ENCODE assay signal across 9 mouse cellular contexts in genomic region chr3:135713016-135713950, GRCm38 (mm10). TPM values are rescaled to one million over a fixed set of nuclear protein-coding genes. Genes with fewer than 3 reads are reported as not detected.
DNase-seq lines count a peak whose midpoint lies in the region; ATAC-seq and TF ChIP-seq lines count a peak whose summit lies in the region.
"Had no signal": no experiment of that assay in that cellular context is flagged by ENCODE, and none has a peak within 500 bp of the region (broad histone marks: within the 10 kb centered on the region; RNA-seq: fewer than 3 reads in every experiment).

No protein-coding gene starts in this region.

- H3K36me3 ChIP-seq in heart, embryonic 11.5 days (ENCODE audit: control insufficient read depth, insufficient read depth, low read length), result no peaks in the 10 kb centered on the region
- H3K36me3 ChIP-seq in midbrain, postnatal 0 days (ENCODE audit: insufficient read depth, low read length), result no peaks in the 10 kb centered on the region
- H3K36me3 ChIP-seq in midbrain, embryonic 15.5 days (replicated peaks), result no peaks in the 10 kb centered on the region

- no peak overlapping the region for H3K27ac ChIP-seq in heart, embryonic 11.5 days (ENCODE audit: low read depth, low read length)
- H3K27ac ChIP-seq in midbrain, postnatal 0 days (ENCODE audit: low read depth, low read length), result no peak overlapping the region
- no peak overlapping the region for H3K27ac ChIP-seq in midbrain, embryonic 15.5 days

- no peak for ATAC-seq in heart, embryonic 11.5 days (replicated peaks; ENCODE audit: insufficient number of reproducible peaks, low FRiP score, low TSS enrichment)
- no peak for ATAC-seq in midbrain, postnatal 0 days (ENCODE audit: low FRiP score)
- ATAC-seq in midbrain, embryonic 15.5 days (replicated peaks), result no peak

- no peak overlapping the region for H3K4me2 ChIP-seq in heart, embryonic 11.5 days
- H3K4me2 ChIP-seq in midbrain, postnatal 0 days (ENCODE audit: low read depth, low read length, poor library complexity, severe bottlenecking), result no peak overlapping the region
- no peak overlapping the region for H3K4me2 ChIP-seq in midbrain, embryonic 15.5 days

- WGBS in heart, embryonic 11.5 days (ENCODE audit: insufficient replicate concordance), result 34% methylated on average over 4 of the region's 4 CpGs
- 34% methylated on average over 3 of the region's 4 CpGs for WGBS in midbrain, postnatal 0 days
- 27% methylated on average over 4 of the region's 4 CpGs for WGBS in midbrain, embryonic 15.5 days

- no peak overlapping the region for H3K4me3 ChIP-seq in heart, embryonic 11.5 days (ENCODE audit: low read depth, low read length)
- no peak overlapping the region for H3K4me3 ChIP-seq in midbrain, postnatal 0 days (ENCODE audit: low read depth, low read length)
- H3K4me3 ChIP-seq in midbrain, embryonic 15.5 days, result no peak overlapping the region
- H3K4me3 ChIP-seq: myocyte had no signal

- intact Hi-C loops in heart, postnatal 10 days (cut with DNase I), result loop anchor here (2.0 to 5.0 kb wide), 4 partner anchors 82 to 311 kb away; no protein-coding TSS in a partner anchor

- no peak overlapping the region for H3K9ac ChIP-seq in heart, embryonic 11.5 days (ENCODE audit: low read depth, low read length)
- no peak overlapping the region for H3K9ac ChIP-seq in midbrain, postnatal 0 days (replicated peaks; ENCODE audit: low read length, poor library complexity, severe bottlenecking)
- no peak overlapping the region for H3K9ac ChIP-seq in midbrain, embryonic 15.5 days

- TF ChIP-seq CTCF in midbrain, postnatal 0 days (IDR thresholded peaks at IDR 0.05), result peak; percentile 72

- H3K4me1 ChIP-seq in heart, embryonic 11.5 days (ENCODE audit: control insufficient read depth, insufficient read depth, low read length), result peaks cover 1% of the 10 kb centered on the region; the same call in 1 of the 2 replicates
- H3K4me1 ChIP-seq in midbrain, postnatal 0 days (ENCODE audit: insufficient read depth, low read length), result no peaks in the 10 kb centered on the region
- no peaks in the 10 kb centered on the region for H3K4me1 ChIP-seq in midbrain, embryonic 15.5 days

- no peaks in the 10 kb centered on the region for H3K27me3 ChIP-seq in heart, embryonic 11.5 days (ENCODE audit: control insufficient read depth, insufficient read depth, low read length)
- H3K27me3 ChIP-seq in midbrain, postnatal 0 days (ENCODE audit: insufficient read depth, low read length), result no peaks in the 10 kb centered on the region
- no peaks in the 10 kb centered on the region for H3K27me3 ChIP-seq in midbrain, embryonic 15.5 days (replicated peaks)

- H3K9me3 ChIP-seq in heart, embryonic 11.5 days (replicated peaks; ENCODE audit: control insufficient read depth, low read length), result no peaks in the 10 kb centered on the region
- H3K9me3 ChIP-seq in midbrain, postnatal 0 days (ENCODE audit: low read length), result no peaks in the 10 kb centered on the region
- no peaks in the 10 kb centered on the region for H3K9me3 ChIP-seq in midbrain, embryonic 15.5 days

- DNase-seq in heart, postnatal 10 days, result peak; percentile 44 to 64
- peak; percentile 75 for DNase-seq in midbrain, postnatal 0 days (ENCODE audit: low spot score)
- DNase-seq in ZHBTc4 (ENCODE audit: low read depth, low spot score), result peak; percentile 42
- peak; percentile 60 for DNase-seq in naive thymus-derived CD4-positive, alpha-beta T cell, adult 2 months (ENCODE audit: low read depth)
- DNase-seq in gastrocnemius, postnatal 10 days, result no peak
- DNase-seq in ovary, postnatal 14 days (ENCODE audit: low spot score), result no peak

RNA-seq across cellular contexts. Expression of gene Nfkb1, which starts 21.9 kb away (rescaled TPM):
- total RNA-seq in heart, postnatal 10 days (2021), result 10 to 100 TPM; 49.5 to 52.2 TPM
- 15.4 and 17.8 TPM in 2 replicates for polyA plus RNA-seq in heart, embryonic 11.5 days (2014; fragmentation: Nextera tagmentation; extraction: Ambion mirVana)
- total RNA-seq in midbrain, postnatal 0 days (2014; rRNA removed), result 26.2 and 27.0 TPM in 2 replicates
- polyA plus RNA-seq in midbrain, postnatal 0 days (2015; fragmentation: Nextera tagmentation; extraction: Ambion mirVana), result 4.1 and 4.2 TPM in 2 replicates
- 7.9 and 8.3 TPM in 2 replicates for polyA plus RNA-seq in midbrain, embryonic 15.5 days (2015; fragmentation: Nextera tagmentation; extraction: Ambion mirVana)
- 10 to 100 TPM; 23.5 to 28.7 TPM for total RNA-seq in gastrocnemius, postnatal 10 days (2021)

Comparison
In these comparisons a context has a peak if more than half of its experiments do, and no peak if none do; other contexts are left out.
1. DNase-seq: peak in heart, postnatal 10 days (2 of 2), midbrain, postnatal 0 days (single experiment), ZHBTc4 (single experiment) and naive thymus-derived CD4-positive, alpha-beta T cell, adult 2 months (single experiment); none in gastrocnemius, postnatal 10 days (single experiment) and ovary, postnatal 14 days (single experiment).